Mouse (Mus musculus): Measurements from ENCODE around the gene Rassf10.

Gene Rassf10

DNA sequence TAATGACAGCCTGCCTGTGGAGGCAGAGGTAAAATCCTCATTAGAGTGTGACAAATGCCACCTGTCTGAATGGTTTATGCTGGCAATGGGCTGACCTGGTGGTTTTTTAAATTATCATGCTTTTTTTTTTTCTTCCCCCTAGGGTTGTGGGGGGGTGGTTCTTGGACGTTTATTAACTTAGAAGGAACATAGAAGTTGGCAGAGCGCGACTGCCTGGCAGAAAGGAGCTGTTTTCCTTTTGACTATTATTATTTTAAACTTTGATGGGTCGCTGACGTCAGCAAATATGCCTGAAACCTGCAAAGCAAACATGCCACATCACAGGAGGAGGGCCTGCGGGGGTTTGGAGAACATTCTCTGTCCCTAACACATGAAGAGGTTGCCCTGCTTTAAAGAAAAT, 3.9 kb downstream of the Rassf10 start:
- DNase-seq (ENCODE audit: low read depth, low spot score) = no peak

DNA sequence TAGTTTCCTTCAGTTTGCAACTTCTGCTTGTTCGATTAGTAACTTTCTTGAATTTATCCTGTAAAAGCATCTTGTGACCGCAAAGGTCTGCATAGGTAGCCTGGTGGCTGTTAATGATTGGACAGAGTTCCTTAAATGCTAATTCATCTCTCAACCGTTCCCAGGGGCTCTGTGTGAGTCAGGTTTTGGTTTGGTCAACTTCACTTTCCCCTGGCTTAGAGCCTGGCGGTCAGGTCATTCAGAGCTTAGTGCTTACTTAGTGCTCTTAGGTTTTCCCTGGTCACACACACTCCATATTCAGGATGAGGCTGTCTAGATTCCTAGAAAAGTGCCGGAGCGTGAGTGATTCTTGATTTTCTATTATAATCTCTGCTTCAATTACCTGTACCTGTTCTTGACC, 12.6 kb downstream of the Rassf10 start:
- DNase-seq (ENCODE audit: low read depth, low spot score) = no peak

DNA sequence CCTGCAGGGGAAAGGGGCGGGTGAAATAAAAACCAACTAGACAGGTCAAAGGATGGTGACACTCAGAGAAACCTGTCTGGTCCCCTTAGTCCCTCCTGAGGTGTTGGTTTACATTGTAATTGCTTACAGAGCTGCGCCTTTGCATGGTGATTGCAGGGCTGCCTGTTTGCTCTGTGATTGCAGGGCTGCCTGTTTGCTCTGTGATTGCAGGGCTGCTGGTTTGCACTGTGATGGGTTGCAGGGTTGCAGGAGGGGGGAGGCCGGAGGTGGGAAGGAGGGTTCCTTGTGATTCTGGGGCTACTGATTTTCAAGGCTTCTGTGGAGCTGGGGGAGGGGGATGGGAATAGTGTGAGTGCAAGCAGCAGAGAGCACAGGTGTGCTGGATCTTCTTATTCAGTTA, 13.0 kb downstream of the Rassf10 start:
- DNase-seq (ENCODE audit: low read depth, low spot score) = no peak

DNA sequence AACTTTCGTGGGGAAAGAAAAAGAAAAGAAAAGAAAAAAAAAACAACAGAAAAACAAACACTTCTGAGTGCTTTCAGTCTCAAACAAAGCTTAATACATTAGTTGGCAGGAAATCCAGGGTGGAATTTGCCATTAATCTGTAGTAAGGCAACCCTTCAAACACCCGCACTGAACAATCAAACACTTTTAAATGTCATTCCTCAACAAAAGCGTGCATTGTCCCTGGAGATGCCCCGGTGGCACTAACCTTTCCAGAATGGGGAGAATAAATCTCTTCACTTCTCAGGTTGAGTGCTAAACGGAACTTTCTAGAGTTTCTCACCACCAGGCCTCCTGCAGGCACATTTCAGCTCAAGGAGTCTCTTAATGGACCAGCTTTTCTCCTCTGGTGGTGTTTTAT, 29.6 kb downstream of the Rassf10 start:
- no peak for DNase-seq (ENCODE audit: low read depth, low spot score)

- no peak for DNase-seq (ENCODE audit: low read depth, low spot score)
Measured at GRCm38 (mm10) chr7:112984704-112985577, 31.2 kb downstream of the Rassf10 start.

DNA sequence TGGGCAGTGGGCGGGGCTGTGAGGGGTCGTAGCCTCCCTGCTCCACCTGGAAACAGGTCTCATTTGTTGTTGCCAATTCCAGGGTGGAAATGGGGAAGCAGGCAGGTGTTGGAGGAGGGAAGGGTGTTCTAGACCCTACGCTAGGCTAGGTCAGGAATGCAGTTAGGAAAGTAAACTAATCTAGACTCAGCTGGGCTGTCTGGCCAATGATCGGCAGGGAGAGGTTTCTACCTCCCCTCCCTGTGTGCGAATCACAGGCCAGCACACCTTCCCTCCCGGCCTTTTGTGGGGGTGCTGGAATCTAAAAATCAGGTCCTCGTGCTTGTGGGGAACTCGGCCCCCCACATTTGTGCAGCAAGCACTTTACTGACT, 31.8 kb downstream of the Rassf10 start:
- DNase-seq (ENCODE audit: low read depth, low spot score) = no peak

DNA sequence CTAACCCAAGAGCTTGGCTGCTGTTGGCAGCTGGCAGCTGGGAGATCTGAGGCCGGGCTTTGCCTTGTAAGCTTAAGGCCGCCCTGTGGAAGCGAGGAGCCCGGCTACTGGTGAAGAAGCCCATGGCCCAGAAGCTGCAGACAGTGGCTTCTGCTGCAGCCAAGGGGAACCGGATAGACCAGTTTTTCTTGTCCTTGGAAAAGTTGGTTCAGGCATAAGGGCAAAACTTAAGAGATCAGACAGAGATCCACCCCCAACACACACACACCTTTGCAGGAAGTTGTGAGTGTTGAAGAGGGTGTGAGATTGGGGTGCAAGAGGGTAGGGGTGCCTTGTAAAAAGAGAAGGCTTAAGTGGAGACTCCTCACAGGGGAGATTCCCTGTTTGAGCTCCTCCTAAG, 39.2 kb downstream of the Rassf10 start:
- no peak for DNase-seq (ENCODE audit: low read depth, low spot score)

DNA sequence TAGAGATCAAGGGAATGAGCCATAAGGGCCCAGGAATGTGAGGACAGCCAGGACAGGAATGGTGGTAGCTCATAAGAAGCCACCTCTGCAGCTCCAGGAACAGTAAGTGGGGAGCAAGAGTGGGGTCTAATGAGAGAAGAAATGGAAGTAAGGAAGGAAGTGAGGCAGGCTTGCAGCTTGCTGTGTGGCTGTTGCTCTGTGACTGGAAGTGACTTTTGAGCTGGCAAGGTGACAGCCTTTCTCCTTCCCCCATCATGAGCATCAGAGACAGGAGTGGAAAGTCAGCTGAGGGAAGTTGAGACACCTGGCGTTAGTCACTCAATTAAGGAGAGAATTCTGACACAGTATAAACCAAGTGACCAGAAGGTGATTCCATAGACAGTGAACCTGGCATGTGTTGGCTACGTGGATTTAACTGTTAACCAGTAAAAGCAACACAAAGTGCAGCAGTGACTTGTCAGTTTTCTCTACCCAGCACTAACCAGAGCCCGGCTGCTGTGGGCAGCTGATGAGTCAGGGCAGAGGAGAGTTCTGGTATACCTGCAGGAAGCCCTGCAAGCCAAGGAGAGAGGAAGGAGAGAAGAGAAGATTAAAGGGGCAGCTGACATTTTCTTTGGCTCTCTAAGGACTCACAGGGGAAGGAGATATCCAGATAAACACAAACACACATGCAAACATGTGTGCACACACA, 49.9 kb downstream of the Rassf10 start:
- DNase-seq (ENCODE audit: low read depth, low spot score) = no peak

DNA sequence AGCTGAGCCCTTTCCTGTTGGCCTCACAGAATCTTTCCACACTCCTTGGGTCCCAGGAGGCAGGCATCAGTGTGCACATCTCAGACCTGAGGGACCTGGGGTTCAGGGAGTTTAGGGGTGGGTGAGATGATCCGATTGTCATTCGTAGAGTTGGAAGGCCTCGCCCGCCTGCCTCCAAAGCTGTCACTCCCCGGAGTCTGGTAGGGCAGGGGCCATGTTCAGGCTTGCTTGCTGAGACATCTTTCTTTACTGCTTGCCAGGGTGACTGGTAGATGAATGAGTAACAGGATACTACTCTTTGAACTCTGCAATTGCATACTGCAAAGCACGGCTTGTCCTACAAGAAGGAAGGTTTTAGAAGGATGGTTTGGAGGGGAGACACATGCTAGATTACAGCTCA, 52.0 kb downstream of the Rassf10 start:
- DNase-seq (ENCODE audit: low read depth, low spot score) = no peak

All from c-Kit-negative CD71-positive TER-119-positive erythroid progenitor cells, embryonic 14.5 days (primary cell).